Mouse (Mus musculus) embryonic facial prominence, embryonic 11.5 days (tissue): ENCODE data around the gene Dysf. TPM values are rescaled to one million over a fixed set of nuclear protein-coding genes. Genes with fewer than 3 reads are reported as not detected.

ENCODE experiments used
- polyA plus RNA-seq: library from polyadenylated mRNA; unstranded; fragments of >200 nt; fragmentation: Nextera tagmentation; extraction: Ambion mirVana; gene quantifications from 2 replicates; pipeline ENCODE4 v1.2.1, GENCODE M21; 2014

Gene Dysf
- polyA plus RNA-seq, 1 experiment from 2014 or later = 7.8 TPM

Other genes starting within 250 kb of the Dysf start
- not detected in 2 replicates for gene Ankrd53, start 245.9 kb upstream of the Dysf start, polyA plus RNA-seq
- 53.5 and 56.8 TPM in 2 replicates for gene Tex261, start 232.8 kb upstream of the Dysf start, polyA plus RNA-seq
- 28.7 and 28.9 TPM in 2 replicates for gene Nagk, start 213.6 kb upstream of the Dysf start, polyA plus RNA-seq
- 20.1 and 21.7 TPM in 2 replicates for gene Paip2b, start 176.8 kb upstream of the Dysf start, polyA plus RNA-seq
- 101 and 116 TPM in 2 replicates for gene Zfp638, start 141.5 kb upstream of the Dysf start, polyA plus RNA-seq